In genomic region chr9:47091796-47092195, GRCm38 (mm10) we compare ENCODE assay signal across 26 mouse cellular contexts.
DNase-seq lines count a peak whose midpoint lies in the region; ATAC-seq lines count a peak whose summit lies in the region.
"Had no signal": no experiment of that assay in that cellular context is flagged by ENCODE, and none has a peak within 500 bp of the region (broad histone marks: within the 10 kb centered on the region; RNA-seq: fewer than 3 reads in every experiment).

No protein-coding gene starts in this region.

- no peak overlapping the region for H3K27ac ChIP-seq in lung, embryonic 16.5 days (ENCODE audit: low read length)
- H3K27ac ChIP-seq: embryonic facial prominence, embryonic 15.5 days; forebrain, embryonic 10.5 days; gastrocnemius, adult 2 months; heart, embryonic 13.5 days; hindbrain, embryonic 12.5 days had no signal

- no peaks in the 10 kb centered on the region for H3K9me3 ChIP-seq in lung, embryonic 16.5 days (ENCODE audit: control insufficient read depth, low read length)
- H3K9me3 ChIP-seq: embryonic facial prominence, embryonic 15.5 days; forebrain, embryonic 10.5 days; heart, embryonic 13.5 days; hindbrain, embryonic 12.5 days had no signal

- no peaks in the 10 kb centered on the region for H3K4me1 ChIP-seq in lung, embryonic 16.5 days (replicated peaks; ENCODE audit: control insufficient read depth, insufficient read depth, low read length)
- H3K4me1 ChIP-seq: embryonic facial prominence, embryonic 15.5 days; heart, embryonic 13.5 days; hindbrain, embryonic 12.5 days had no signal

- no peak overlapping the region for H3K4me2 ChIP-seq in lung, embryonic 16.5 days (ENCODE audit: low read depth, low read length)
- H3K4me2 ChIP-seq: embryonic facial prominence, embryonic 15.5 days; heart, embryonic 13.5 days; hindbrain, embryonic 12.5 days had no signal

- no peak overlapping the region for H3K9ac ChIP-seq in lung, embryonic 16.5 days (ENCODE audit: low read length)
- H3K9ac ChIP-seq: embryonic facial prominence, embryonic 15.5 days; heart, embryonic 13.5 days; hindbrain, embryonic 12.5 days had no signal

- H3K36me3 ChIP-seq in lung, embryonic 16.5 days (ENCODE audit: control insufficient read depth, insufficient read depth, low read length): no peaks in the 10 kb centered on the region
- H3K36me3 ChIP-seq: embryonic facial prominence, embryonic 15.5 days; forebrain, embryonic 10.5 days; G1E; heart, embryonic 13.5 days; hindbrain, embryonic 12.5 days had no signal

- peak; percentile 33 to 39 for DNase-seq in cerebellum, postnatal 10 days
- no peak for DNase-seq in cerebellum, adult 11-12 months
- peak; percentile 14 to 25 for DNase-seq in adrenal gland, postnatal 36 days
- DNase-seq in lung, postnatal 25 days (ENCODE audit: low spot score): peak; percentile 2
- DNase-seq in left cerebral cortex, adult 18-20 months (ENCODE audit: low spot score in 2 of 2): no peak
- DNase-seq in thymus, adult 18-20 months: no peak
- no peak for DNase-seq in adipocyte (ENCODE audit: low spot score)
- DNase-seq: cerebellum, adult 11 months; cerebellum, adult 9-10 months; cerebellum, postnatal 36 days; embryo, embryonic 11 days; gastrocnemius, adult 2 months; gastrocnemius, postnatal 36 days; heart, adult 11 months; heart, postnatal 36 days had no signal

- ATAC-seq in lung, embryonic 16.5 days (ENCODE audit: low read depth): 0 out of 2 replicates have a peak, but pooled peaks have one; percentile 38
- ATAC-seq: CD4-positive, CD25-positive, alpha-beta regulatory T cell, adult 4 months; forebrain, embryonic 14.5 days; hindbrain, embryonic 16.5 days; inflammation-experienced regulatory T-cells, adult 6 months had no signal

- H3K27me3 ChIP-seq in lung, embryonic 16.5 days (ENCODE audit: control insufficient read depth, insufficient read depth, low read depth, low read length): no peaks in the 10 kb centered on the region
- H3K27me3 ChIP-seq: embryonic facial prominence, embryonic 15.5 days; hindbrain, embryonic 12.5 days had no signal

- WGBS in lung, embryonic 16.5 days: 42% methylated on average over 10 of the region's 10 CpGs

- no peak overlapping the region for H3K4me3 ChIP-seq in lung, embryonic 16.5 days (ENCODE audit: low read length)
- H3K4me3 ChIP-seq: embryonic facial prominence, embryonic 15.5 days; erythroblast, embryonic 14.5 days; forebrain, embryonic 10.5 days; gastrocnemius, adult 2 months; heart, embryonic 13.5 days; hindbrain, embryonic 12.5 days had no signal

Comparison
In these comparisons a context has a peak if more than half of its experiments do, and no peak if none do; other contexts are left out.
1. DNase-seq: peak in cerebellum, postnatal 10 days (2 of 2), adrenal gland, postnatal 36 days (2 of 2) and lung, postnatal 25 days (single experiment); none in cerebellum, adult 11-12 months (single experiment), left cerebral cortex, adult 18-20 months (0 of 2), thymus, adult 18-20 months (0 of 2) and adipocyte (single experiment).